Mouse (Mus musculus): ENCODE measurements at regions not wholly inside any gene's neighbourhood (a gene's known extent, or its start where the extent isn't known, plus 50 kb on each side); places are given as distances from the start of the nearest gene placed in this dataset.

- no peak for DNase-seq (ENCODE audit: low spot score in 2 of 2)
Observed at GRCm38 (mm10) chr8:127753793-127754565, 604.4 kb upstream of the Nrp1 start.

- DNase-seq (ENCODE audit: low spot score in 2 of 2) = no peak
Observed at GRCm38 (mm10) chr8:127757396-127757795, 601.0 kb upstream of the Nrp1 start.

GRCm38 (mm10) chr8:127759906-127760305, 598.5 kb upstream of the Nrp1 start:
- no peak for DNase-seq (ENCODE audit: low spot score in 2 of 2)

DNA sequence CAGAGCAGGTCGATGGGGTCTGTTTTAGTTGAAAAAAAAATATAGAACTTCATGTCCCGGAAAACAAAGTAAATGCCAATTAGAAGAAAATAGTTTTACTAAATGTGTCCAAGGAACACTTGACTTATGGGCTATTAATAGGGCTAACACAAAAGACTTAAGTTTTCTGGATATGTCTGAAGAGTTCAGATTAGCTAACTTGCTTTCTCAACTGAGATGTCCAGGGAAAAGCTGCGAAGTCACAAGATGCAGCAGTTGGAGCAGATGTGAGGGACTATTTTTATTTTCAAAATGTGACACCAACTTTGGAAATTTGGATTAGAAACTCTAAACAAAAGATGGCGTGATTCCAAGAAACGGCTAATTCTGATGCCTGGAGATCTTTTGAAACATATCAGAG, 593.2 kb upstream of the Nrp1 start:
- no peak for DNase-seq (ENCODE audit: low spot score in 2 of 2)

DNA sequence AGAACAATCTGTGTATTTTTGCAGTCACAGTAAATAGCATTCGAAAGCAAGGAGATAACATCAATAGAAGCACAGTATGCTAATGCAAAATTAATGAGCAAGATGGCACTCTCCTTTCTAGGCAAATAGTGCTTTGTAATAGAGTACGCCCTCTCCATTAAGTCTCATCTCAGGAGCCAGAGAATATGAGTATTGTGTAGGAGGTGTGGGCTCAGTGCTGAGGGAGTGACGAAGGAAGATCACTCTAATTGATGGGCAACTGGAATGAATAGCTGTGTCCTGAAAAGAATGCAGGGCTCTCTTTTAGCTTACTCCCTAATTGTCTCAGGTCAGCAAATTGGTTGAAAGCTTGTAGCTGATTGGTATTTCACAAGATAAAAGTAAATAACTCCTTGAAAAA, 590.1 kb upstream of the Nrp1 start:
- DNase-seq (ENCODE audit: low spot score in 2 of 2) = no peak

GRCm38 (mm10) chr8:127769651-127770050, 588.8 kb upstream of the Nrp1 start:
- no peak for DNase-seq (ENCODE audit: low spot score in 2 of 2)

- DNase-seq (ENCODE audit: low spot score in 2 of 2) = no peak
Observed at GRCm38 (mm10) chr8:127771781-127772180, 586.6 kb upstream of the Nrp1 start.

DNA sequence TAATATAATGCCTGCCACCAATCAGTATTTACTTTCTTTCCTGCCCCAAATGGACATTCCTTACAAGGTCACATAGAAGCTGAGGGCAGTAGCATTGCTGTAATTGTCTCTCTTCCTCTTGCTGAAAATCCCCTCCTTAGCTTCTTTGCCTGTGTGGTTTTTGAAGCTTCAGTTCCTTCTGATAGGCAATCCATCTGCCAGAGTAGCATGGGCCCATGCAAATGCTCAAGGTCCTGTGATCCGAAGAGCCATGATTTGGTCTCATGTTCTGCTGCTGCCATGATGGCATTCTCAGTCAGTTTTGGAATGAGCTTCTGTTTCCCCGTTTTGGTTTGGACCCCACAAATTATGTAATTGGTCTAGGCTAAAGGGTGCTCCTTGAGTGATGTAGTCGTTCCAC, 586.0 kb upstream of the Nrp1 start:
- no peak for DNase-seq (ENCODE audit: low spot score in 2 of 2)

DNA sequence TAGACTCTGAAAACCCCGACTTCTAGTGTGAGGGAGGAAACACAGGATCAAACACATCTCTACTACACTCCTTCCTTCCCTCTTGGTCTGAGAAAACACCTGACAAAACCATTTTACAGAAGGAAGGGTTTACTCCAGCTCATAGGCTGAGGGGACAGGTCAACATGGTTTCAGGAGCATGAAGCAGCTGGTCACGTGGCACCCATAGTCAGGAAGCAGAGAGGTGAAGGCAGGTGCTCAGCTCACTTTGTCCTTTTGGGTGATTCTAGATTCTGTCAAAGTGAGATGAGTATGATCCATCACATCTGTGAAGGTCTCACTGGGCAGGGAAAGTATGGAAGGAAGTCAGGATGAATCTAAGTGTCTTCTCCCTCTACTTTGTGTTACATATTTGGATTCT, 585.5 kb upstream of the Nrp1 start:
- no peak for DNase-seq (ENCODE audit: low spot score in 2 of 2)

DNA sequence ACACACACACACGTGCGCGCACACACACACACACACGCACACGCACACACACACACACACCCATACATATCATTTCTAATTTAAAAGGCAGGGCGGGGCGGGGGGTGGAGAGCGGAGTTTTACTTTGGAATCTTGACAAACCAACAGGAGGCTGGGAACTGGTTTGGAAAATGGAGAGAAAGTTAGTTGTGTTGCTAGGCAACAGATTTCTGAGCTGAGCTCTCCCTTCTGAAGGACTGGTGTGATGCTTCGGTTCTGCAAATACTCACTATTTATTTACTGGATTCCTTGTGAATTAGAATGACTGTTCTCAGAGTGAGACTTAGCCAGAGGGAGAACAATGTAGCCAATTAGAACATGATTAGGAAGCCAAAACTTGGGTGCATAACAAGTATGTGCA, 583.8 kb upstream of the Nrp1 start:
- peak in 1 of 2 experiments; percentile 12 for DNase-seq (ENCODE audit: low spot score in 2 of 2)

DNA sequence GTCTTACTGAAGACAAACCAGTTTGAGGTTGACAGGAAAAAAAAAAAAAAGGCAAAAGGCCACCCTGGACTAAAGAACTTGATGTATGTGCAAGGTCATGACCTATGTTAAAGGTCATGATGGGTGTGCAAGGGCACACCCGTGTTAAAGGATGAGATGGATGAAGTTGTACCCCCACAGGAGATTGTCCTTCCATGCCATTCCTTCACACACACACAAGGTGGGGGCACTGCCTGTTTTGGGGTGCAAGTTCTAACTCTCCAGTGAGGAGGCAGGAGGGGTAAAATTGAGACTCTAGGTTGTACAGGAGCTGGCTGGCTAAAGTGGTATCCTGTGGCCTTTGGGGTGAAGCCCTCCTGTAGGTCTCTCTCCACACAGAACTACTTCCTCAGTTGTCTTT, 583.2 kb upstream of the Nrp1 start:
- DNase-seq (ENCODE audit: low spot score in 2 of 2) = no peak

DNA sequence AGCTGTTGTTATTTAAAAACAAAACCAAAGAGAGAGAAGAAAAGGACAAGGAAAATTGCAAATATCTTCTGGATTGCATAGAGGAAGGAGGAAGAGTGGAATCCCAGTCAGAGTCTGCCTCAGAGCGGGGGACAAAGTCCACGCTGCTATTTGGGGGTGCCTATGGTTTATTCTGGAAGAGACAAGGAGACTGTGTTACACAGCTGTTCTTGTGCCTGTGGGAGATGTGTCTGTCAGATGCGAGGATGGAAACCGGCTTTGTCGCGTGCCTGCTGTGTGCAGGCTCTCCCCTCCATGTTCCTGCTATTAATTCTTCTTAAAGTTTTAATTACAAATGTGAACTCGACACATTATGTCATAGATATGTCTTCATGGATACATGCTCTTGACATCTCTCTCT, 582.7 kb upstream of the Nrp1 start:
- no peak for DNase-seq (ENCODE audit: low spot score in 2 of 2)

DNA sequence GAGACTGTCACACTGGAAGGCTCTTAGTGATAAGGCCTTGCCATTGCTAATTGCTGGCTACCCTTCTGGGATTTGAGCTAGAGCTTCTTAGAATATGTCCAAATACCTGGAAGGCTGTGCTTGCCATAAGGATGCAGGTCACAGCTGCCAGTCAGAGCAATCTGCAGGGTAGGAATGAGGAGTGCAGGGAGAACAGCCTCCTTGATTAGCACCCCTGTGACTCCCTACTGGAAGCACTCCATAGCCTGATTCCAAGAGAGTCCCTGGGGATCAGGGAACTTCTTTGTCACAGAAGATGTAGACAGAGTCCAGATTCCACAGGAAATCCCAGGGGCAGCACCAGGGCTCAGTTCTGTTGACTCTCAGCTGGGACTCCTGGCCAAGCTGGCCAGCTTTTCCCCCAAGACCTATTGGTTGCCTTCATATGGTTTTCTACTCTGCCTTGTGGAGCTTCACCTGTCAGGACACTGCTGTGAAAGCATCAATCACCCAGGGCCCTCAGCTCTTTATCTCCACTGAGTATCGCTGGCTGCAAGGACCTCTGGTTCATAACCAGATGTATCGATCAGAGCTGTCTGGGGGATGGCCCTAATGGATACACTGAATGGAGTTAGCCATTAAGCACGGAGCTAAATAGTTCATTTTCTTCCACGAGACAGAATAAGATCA, 579.9 kb upstream of the Nrp1 start:
- DNase-seq (ENCODE audit: low spot score in 2 of 2) = no peak

GRCm38 (mm10) chr8:127779021-127779689, 579.2 kb upstream of the Nrp1 start:
- DNase-seq (ENCODE audit: low spot score in 2 of 2) = no peak

DNA sequence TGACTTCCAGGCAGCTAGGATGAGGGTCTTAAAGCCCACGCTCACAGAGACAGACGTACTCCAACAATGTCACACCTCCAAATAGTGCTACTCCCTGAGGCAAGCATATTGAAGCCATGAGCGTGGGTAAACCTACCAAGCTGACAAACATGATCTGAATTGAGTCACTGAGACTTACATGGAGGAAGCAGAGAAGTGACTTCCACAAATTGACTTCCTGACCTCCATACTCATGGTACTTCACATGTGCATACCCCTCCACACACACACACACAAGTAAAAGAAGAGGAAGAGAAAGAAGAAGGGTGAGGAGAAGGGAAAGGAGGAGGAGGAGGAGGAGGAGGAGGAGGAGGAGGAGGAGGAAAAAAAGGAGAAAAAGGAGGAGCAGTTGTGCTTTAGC, 577.8 kb upstream of the Nrp1 start:
- no peak for DNase-seq (ENCODE audit: low spot score in 2 of 2)

- DNase-seq (ENCODE audit: low spot score in 2 of 2) = no peak
Observed at GRCm38 (mm10) chr8:127781011-127781410, 577.4 kb upstream of the Nrp1 start.

GRCm38 (mm10) chr8:127792611-127793010, 565.8 kb upstream of the Nrp1 start:
- no peak for DNase-seq (ENCODE audit: low spot score in 2 of 2)

DNA sequence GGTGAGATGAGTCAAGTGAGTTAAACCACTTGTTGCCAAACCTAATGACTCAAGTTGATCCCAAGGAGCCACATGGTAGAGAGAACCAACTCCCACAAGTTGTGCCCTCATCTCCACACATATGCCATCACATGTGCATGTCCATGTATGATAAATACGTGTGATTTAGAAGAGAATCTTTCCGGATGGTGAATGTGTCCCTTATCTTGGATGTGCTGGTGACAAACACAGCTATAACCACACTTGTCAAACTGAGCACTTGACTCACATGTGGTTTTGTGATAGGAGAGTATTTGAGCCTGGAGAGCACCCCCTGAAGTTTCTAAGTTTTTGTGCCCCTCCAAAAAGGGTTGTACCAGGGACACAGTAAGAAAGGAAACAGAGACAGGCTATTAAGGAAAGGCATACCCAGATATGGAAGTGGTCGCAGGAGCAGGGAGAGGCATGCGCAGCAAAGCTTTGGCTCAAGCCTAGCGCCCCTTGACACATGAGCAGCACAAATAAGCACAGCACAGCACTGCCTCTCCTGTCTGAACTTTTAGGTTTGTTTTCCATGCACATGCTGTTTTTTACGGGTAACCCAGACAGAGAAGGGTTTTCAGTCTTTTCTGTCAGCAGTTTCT, 558.4 kb upstream of the Nrp1 start:
- no peak for DNase-seq (ENCODE audit: low spot score in 2 of 2)

DNA sequence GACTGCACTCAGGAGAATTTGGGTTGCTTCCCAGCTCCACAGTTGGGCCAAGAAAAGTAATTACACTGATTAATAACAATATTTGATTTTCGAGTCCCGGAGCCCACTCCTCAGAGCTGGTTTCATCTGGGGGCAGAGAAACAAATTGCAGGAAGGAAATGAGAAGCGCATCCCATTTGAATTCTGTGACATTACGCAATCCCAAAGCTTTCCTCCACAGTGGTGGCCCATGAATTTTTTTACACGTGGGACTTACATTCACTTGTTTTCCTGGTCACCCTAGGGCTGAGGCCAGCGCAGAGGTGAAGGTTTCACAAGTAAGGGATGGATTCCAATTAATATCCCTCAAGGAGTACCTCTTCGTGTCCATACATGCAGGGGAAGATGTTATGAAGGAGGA, 556.3 kb upstream of the Nrp1 start:
- DNase-seq (ENCODE audit: low spot score in 2 of 2) = no peak

DNA sequence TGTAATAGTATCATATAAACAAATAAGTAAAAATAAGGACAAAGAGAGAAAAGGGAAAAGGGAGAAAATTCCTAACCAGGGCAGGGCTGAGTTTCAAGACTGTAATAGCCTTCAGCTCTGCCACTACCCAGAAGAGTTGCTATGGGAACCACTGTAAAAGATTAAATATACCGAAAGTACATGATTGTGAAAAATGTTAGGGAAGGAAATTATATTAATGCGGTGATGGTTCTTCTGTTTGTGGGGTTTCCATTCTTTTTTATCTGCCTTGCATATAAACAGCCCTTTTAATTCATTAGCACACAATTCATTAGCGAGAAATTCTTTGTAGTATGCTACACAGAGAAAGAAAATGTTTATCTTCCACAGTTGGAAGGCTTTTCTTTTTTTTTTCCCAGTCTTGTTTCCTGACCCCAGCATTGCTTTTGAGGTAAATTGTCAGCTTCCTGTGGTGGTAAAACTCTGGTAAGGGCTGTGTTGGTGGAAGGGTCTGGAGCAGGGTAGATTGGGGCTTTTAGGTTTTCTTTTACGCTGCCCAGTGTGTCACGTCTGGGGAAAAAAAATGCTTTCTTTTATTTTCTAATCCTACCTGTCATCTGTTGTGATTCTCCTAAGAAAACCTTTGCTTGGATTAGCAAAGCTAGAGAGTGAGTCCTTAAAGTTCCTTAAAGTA, 555.6 kb upstream of the Nrp1 start:
- DNase-seq (ENCODE audit: low spot score in 2 of 2) = no peak

GRCm38 (mm10) chr8:127809203-127810155, 548.9 kb upstream of the Nrp1 start:
- no peak for DNase-seq (ENCODE audit: low spot score in 2 of 2)
